Mouse (Mus musculus): ENCODE data around the gene R3hdm2.

DNA sequence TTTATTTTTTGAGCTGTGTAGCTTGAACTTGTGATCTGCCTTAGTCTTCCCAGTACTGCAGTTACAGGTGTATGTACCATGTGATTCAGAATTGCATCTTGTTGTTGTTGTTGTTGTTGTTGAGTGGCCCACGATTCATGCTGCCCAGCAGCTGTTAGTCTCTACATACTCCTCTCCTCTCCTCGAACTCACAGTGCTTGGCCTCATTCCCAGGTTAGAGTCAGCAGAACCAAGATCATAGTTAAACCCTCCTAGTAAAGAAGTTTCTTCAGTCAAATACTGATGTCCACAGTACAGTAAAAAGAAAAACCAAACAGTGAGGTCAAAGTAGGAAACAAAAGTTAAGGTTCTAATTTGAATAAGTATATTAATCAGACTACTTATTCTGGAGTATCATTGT lies 32.6 kb downstream of the R3hdm2 start:
- TF ChIP-seq CTCF (IDR thresholded peaks at IDR 0.05; ENCODE audit: insufficient read depth, low read depth, low read length) (no peak), POLR2A (IDR thresholded peaks at IDR 0.05; ENCODE audit: insufficient read depth, low read depth, low read length) (no peak)
